Mouse (Mus musculus) midbrain, postnatal 0 days (tissue): ENCODE measurements at regions not wholly inside any gene's neighbourhood (a gene's known extent, or its start where the extent isn't known, plus 50 kb on each side); places are given as distances from the start of the nearest gene placed in this dataset.
"Not testable (repeated sequence)": the region's sequence is repeated elsewhere in the genome, so short reads cannot be mapped to it uniquely, and the experiment has no call there.

Experiments
- ATAC-seq: fragments of 200-750 bp; cut with Nextera tagmentation; 2 replicates; pipeline ENCODE4 v1.8.0; 2017; ENCODE audit warnings: moderate number of reproducible peaks, mild to moderate bottlenecking, moderate TSS enrichment, moderate library complexity; ENCODE audit not compliant: low FRiP score
- DNase-seq: peaks from one replicate; pipeline ENCODE4 v3.0.0-alpha.2; 2015; ENCODE audit warnings: low spot score
- H3K27ac ChIP-seq: fragments of 300-500 bp; sonication (generic); 2 replicates; pipeline ENCODE4 v1.5.1; 2014; ENCODE audit warnings: low read depth, mild to moderate bottlenecking, low read length, mixed read lengths
- H3K27me3 ChIP-seq: fragments of 300-500 bp; sonication (generic); 2 replicates; pipeline ENCODE4 v1.6.1; 2014; ENCODE audit warnings: low read length, control low read depth, mixed read lengths; ENCODE audit not compliant: insufficient read depth
- H3K36me3 ChIP-seq: fragments of 300-500 bp; sonication (generic); 2 replicates; pipeline ENCODE4 v1.6.1; 2014; ENCODE audit warnings: low read length, control low read depth, mixed read lengths; ENCODE audit not compliant: insufficient read depth
- H3K4me1 ChIP-seq: fragments of 300-500 bp; sonication (generic); 2 replicates; pipeline ENCODE4 v1.6.1; 2014; ENCODE audit warnings: mild to moderate bottlenecking, control low read depth, antibody characterized with exemption, low read length, mixed read lengths; ENCODE audit not compliant: insufficient read depth
- H3K4me2 ChIP-seq: fragments of 300-500 bp; sonication (generic); 2 replicates; pipeline ENCODE4 v1.6.1; 2014; ENCODE audit warnings: low read depth, mild to moderate bottlenecking, low read length, mixed read lengths; ENCODE audit not compliant: poor library complexity, severe bottlenecking
- H3K4me3 ChIP-seq: fragments of 300-500 bp; sonication (generic); 2 replicates; pipeline ENCODE4 v1.5.1; 2014; ENCODE audit warnings: low read depth, mild to moderate bottlenecking, low read length, moderate library complexity
- H3K9ac ChIP-seq: fragments of 300-500 bp; sonication (generic); replicated peaks from 2 replicates; pipeline ENCODE4 v1.6.1; 2014; ENCODE audit warnings: mild to moderate bottlenecking, low read length, moderate library complexity, mixed read lengths; ENCODE audit not compliant: poor library complexity, severe bottlenecking
- H3K9me3 ChIP-seq: fragments of 300-500 bp; sonication (generic); 2 replicates; pipeline ENCODE4 v1.6.1; 2016; ENCODE audit warnings: low read length, control low read depth
- CTCF ChIP-seq: IDR thresholded peaks from 2 replicates; pipeline ENCODE4 v1.5.1; 2016; ENCODE audit warnings: antibody characterized with exemption, mild to moderate bottlenecking
- WGBS: fragments of 180-500 bp; shearing (Covaris S2); extraction: QIAGEN DNeasy Blood & Tissue Kit; methylation state at CpG from one replicate; pipeline ENCODE4 v1.1.7; 2014; 5-methylcytosine and 5-hydroxymethylcytosine counted together

GRCm38 (mm10) chr1:17394893-17395292, 750.8 kb downstream of the Crisp4 start:
- WGBS, result 81% methylated on average over 9 of the region's 9 CpGs
- no peaks in the 10 kb centered on the region for H3K9me3 ChIP-seq
- no peaks in the 10 kb centered on the region for H3K36me3 ChIP-seq
- DNase-seq (no peak), ATAC-seq (no peak)
- no peak overlapping the region for H3K4me3 ChIP-seq
- H3K4me2 ChIP-seq, result no peak overlapping the region
- TF ChIP-seq CTCF, result no peak
- H3K9ac ChIP-seq, result no peak overlapping the region
- H3K27me3 ChIP-seq, result no peaks in the 10 kb centered on the region
- no peak overlapping the region for H3K27ac ChIP-seq
- H3K4me1 ChIP-seq, result no peaks in the 10 kb centered on the region

GRCm38 (mm10) chr1:17392114-17392819, 753.4 kb downstream of the Crisp4 start:
- DNase-seq, result no peak
- no peak overlapping the region for H3K9ac ChIP-seq
- no peak for ATAC-seq
- 94% methylated on average over 2 of the region's 2 CpGs for WGBS
- no peaks in the 10 kb centered on the region for H3K36me3 ChIP-seq
- no peaks in the 10 kb centered on the region for H3K4me1 ChIP-seq
- TF ChIP-seq CTCF, result no peak
- H3K27ac ChIP-seq, result no peak overlapping the region
- no peak overlapping the region for H3K4me3 ChIP-seq
- no peak overlapping the region for H3K4me2 ChIP-seq
- H3K9me3 ChIP-seq, result no peaks in the 10 kb centered on the region
- H3K27me3 ChIP-seq, result no peaks in the 10 kb centered on the region

GRCm38 (mm10) chr1:17377562-17377961, 768.1 kb downstream of the Crisp4 start:
- peak; percentile 1 for DNase-seq
- Histone ChIP-seq H3K4me2 (no peak overlapping the region), H3K27me3 (no peaks in the 10 kb centered on the region), H3K36me3 (no peaks in the 10 kb centered on the region), H3K4me3 (no peak overlapping the region), H3K9ac (no peak overlapping the region), H3K9me3 (no peaks in the 10 kb centered on the region), H3K27ac (no peak overlapping the region), H3K4me1 (no peaks in the 10 kb centered on the region)
- ATAC-seq, result no peak
- no peak for TF ChIP-seq CTCF
- 53% methylated on average over 2 of the region's 2 CpGs for WGBS

- no peak for TF ChIP-seq CTCF
- no peaks in the 10 kb centered on the region for H3K36me3 ChIP-seq
- H3K27me3 ChIP-seq, result no peaks in the 10 kb centered on the region
- WGBS, result 90% methylated on average over 1 of the region's 1 CpGs
- H3K9ac ChIP-seq, result no peak overlapping the region
- H3K9me3 ChIP-seq, result no peaks in the 10 kb centered on the region
- H3K4me2 ChIP-seq, result no peak overlapping the region
- no peak overlapping the region for H3K27ac ChIP-seq
- H3K4me1 ChIP-seq, result no peaks in the 10 kb centered on the region
- no peak for ATAC-seq
- no peak for DNase-seq
- H3K4me3 ChIP-seq, result no peak overlapping the region
These were observed 797.4 kb downstream of the Crisp4 start for GRCm38 (mm10) chr1:17348271-17348670.

- H3K36me3 ChIP-seq, result no peaks in the 10 kb centered on the region
- no peak for TF ChIP-seq CTCF
- H3K9ac ChIP-seq, result no peak overlapping the region
- DNase-seq, result no peak
- no peaks in the 10 kb centered on the region for H3K4me1 ChIP-seq
- H3K4me3 ChIP-seq, result no peak overlapping the region
- ATAC-seq, result no peak
- H3K27me3 ChIP-seq, result no peaks in the 10 kb centered on the region
- H3K4me2 ChIP-seq, result no peak overlapping the region
- H3K27ac ChIP-seq, result no peak overlapping the region
- H3K9me3 ChIP-seq, result no peaks in the 10 kb centered on the region
These were observed 807.9 kb downstream of the Crisp4 start for GRCm38 (mm10) chr1:17337827-17338226.

- not testable (repeated sequence) for H3K36me3 ChIP-seq, ATAC-seq, H3K4me2 ChIP-seq, H3K27ac ChIP-seq, H3K4me1 ChIP-seq, H3K9ac ChIP-seq, H3K9me3 ChIP-seq, DNase-seq, H3K27me3 ChIP-seq, H3K4me3 ChIP-seq
- 92% methylated on average over 1 of the region's 1 CpGs for WGBS
These were observed 834.3 kb downstream of the Crisp4 start for GRCm38 (mm10) chr1:17311392-17311791.

- H3K9me3 ChIP-seq, ATAC-seq, H3K4me1 ChIP-seq, H3K36me3 ChIP-seq, H3K4me3 ChIP-seq, H3K9ac ChIP-seq, H3K4me2 ChIP-seq, H3K27me3 ChIP-seq, DNase-seq, H3K27ac ChIP-seq: not testable (repeated sequence)
These were observed 835.8 kb downstream of the Crisp4 start for GRCm38 (mm10) chr1:17309928-17310327.
